Mouse (Mus musculus): ENCODE data around the gene Hcfc1r1.

The Hcfc1r1 gene

DNA sequence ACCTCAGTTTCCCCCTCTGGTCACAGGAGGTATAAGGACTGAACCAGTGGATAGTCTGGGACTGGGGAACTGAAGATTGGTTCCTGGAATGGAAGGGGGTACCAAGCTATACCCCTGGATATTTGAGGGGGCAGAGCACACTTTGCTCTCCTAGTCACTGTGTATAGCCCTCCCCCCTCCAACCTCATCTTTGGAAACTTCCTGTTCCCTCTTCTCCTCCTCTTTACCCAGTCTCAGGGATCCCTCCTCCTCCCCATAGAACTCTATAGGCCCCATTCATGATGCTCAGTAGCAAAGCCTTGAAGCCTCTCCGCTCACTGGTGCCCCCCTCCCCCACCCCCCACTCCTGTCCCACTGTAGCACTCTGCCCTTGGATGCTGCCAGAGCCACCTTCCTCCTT is 46.1 kb downstream of the Hcfc1r1 start:
- 43% methylated on average over 1 of the region's 1 CpGs for WGBS

- 92% methylated on average over 2 of the region's 2 CpGs for WGBS
These were observed 48.5 kb downstream of the Hcfc1r1 start for GRCm38 (mm10) chr17:23721886-23722285.

DNA sequence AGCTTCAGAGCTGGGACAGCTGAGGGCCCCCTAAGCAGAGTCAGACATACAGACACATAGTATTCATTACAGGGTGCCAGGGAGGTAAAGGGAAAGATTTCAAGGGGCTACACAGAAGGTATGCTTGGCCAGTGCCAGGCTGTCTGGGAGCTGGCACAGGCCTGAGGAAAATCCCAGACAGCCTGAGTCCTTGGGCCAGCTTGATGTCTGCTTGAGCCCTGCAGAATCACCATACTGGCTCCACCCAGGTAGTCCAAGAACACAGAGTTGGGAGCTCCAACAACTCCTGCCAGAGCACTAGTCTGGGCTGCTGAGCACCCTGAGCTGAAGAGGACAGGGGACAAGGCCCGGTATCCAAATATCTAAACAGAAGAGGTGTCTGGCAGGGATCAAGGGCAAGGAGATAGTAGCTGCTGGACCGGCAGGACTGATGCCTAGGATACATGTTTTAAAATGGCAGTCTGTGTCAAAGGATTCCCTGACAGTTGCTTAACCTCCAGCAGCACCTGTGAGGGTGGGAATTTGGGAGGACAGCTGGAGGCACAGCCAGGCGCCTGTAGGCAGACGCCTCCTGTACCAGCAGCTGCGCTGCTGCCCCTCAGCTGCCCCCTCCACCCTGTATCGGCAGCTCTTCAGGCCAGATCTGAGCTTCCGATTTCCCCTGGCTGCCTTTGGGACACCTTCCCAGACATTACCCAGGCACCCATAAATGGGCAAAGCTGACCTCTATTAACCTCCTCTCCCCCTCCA is 49.2 kb downstream of the Hcfc1r1 start, which contains the start of gene 1520401A03Rik:
1520401A03Rik (minus strand) TSS at position 408 of the 750 bp plus-strand sequence.
- 93% methylated on average over 7 of the region's 7 CpGs for WGBS
